Mouse (Mus musculus) C2C12 (cell line): ENCODE measurements around the gene Plk5. TPM values are rescaled to one million over a fixed set of nuclear protein-coding genes. Genes with fewer than 3 reads are reported as not detected.

ENCODE experiments used
- H3K27me3 ChIP-seq: one replicate; pipeline ENCODE4 v1.6.1; 2011; ENCODE audit not compliant: control insufficient read depth, insufficient read depth, insufficient read length
- H3K36me3 ChIP-seq: one replicate; pipeline ENCODE4 v1.6.1; 2011; ENCODE audit not compliant: control insufficient read depth, insufficient read depth
- H3K4me3 ChIP-seq: one replicate; pipeline ENCODE4 v1.5.1; 2011; ENCODE audit warnings: mild to moderate bottlenecking, control low read depth; ENCODE audit not compliant: poor library complexity, insufficient read depth, severe bottlenecking
- H3K79me2 ChIP-seq: one replicate; pipeline ENCODE4 v1.6.1; 2011; ENCODE audit not compliant: control insufficient read depth, insufficient read depth
- H3K79me3 ChIP-seq: one replicate; pipeline ENCODE4 v1.6.1; 2011; ENCODE audit warnings: low read depth, control low read depth
- H3ac ChIP-seq: one replicate; pipeline ENCODE3; 2011; ENCODE audit warnings: low read depth; ENCODE audit not compliant: control insufficient read depth, insufficient read length
- CEBPB ChIP-seq: IDR thresholded peaks from one replicate; pipeline ENCODE4 v1.6.1; 2011; ENCODE audit warnings: low read depth, mild to moderate bottlenecking, control low read depth, moderate library complexity
- CTCF ChIP-seq: IDR thresholded peaks from one replicate; pipeline ENCODE4 v1.5.1; 2011; ENCODE audit not compliant: control insufficient read depth, insufficient read depth, insufficient read length
- FOSL1 ChIP-seq: IDR thresholded peaks from one replicate; pipeline ENCODE4 v1.8.0; 2011; ENCODE audit warnings: mild to moderate bottlenecking, low read length; ENCODE audit not compliant: poor library complexity, insufficient read depth, severe bottlenecking
- MAX ChIP-seq: IDR thresholded peaks from one replicate; pipeline ENCODE4 v1.6.1; 2011; ENCODE audit warnings: mild to moderate bottlenecking, control low read depth
- MYOD1 ChIP-seq: IDR thresholded peaks from one replicate; pipeline ENCODE4 v1.6.1; 2011; ENCODE audit warnings: low read depth; ENCODE audit not compliant: control insufficient read depth, insufficient read length
- MYOG ChIP-seq: IDR thresholded peaks from one replicate; pipeline ENCODE4 v1.6.1; 2011; ENCODE audit not compliant: control insufficient read depth, insufficient read length; ENCODE audit errors: extremely low read depth
- USF1 ChIP-seq: IDR thresholded peaks from one replicate; pipeline ENCODE4 v1.6.1; 2011; ENCODE audit warnings: low read depth, mild to moderate bottlenecking, control low read depth, moderate library complexity
- polyA plus RNA-seq: library from polyadenylated mRNA; unstranded; fragments of >200 nt; fragmentation: generic; extraction: Trizol; gene quantifications from one replicate; pipeline ENCODE4 v1.2.1, GENCODE M21; 2012; ENCODE audit warnings: missing spikeins

Gene Plk5
- polyA plus RNA-seq, 1 experiment = not detected

DNA sequence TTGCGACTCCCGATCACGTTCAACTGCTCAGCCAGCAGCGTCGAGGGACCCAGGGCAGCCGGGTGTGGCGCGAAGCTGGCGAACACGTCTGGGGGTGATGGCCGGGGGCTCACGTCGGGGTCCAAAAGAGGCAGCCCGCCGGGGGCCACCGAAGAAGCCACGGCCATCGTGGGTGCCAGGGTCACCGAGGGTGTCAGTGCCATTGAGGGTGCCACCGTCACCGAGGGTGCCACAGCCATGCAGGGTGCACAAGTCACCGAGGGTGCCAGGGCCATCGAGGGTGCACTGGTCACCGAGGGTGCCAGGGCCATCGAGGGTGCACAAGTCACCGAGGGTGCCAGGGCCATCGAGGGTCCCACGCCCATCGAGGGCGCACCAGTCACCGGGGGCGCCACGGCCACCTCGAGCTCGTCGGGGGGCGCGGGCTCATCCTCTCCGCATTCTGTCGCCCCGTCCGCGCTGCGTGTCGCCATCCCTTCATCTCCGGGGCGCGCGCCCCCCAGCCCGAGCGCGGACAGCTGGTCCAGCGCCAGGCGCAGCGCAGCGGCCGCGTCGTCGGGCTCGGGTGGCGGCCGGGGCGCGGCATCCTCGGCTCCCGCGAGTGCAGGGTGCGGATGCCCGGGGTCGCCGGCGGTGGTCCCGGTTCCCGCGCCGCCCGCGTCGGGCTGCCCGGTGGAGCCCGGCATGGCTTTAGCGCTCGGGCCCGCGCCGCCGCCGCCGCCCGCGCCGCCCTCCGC lies 30.6 kb downstream of the Plk5 start:
- no peak for TF ChIP-seq CEBPB
- TF ChIP-seq FOSL1 = no peak
- TF ChIP-seq USF1 = no peak
- no peak for TF ChIP-seq CTCF
- no peak for TF ChIP-seq MAX
- no peak for TF ChIP-seq MYOD1
- TF ChIP-seq MYOG = no peak
- peak overlapping the region; percentile 76 for H3ac ChIP-seq
- H3K79me3 ChIP-seq = peaks cover 45% of the 10 kb centered on the region
- peaks cover 55% of the 10 kb centered on the region for H3K79me2 ChIP-seq
- H3K36me3 ChIP-seq = peaks cover 52% of the 10 kb centered on the region
- H3K27me3 ChIP-seq = no peaks in the 10 kb centered on the region
- H3K4me3 ChIP-seq = peak overlapping the region; percentile 93

DNA sequence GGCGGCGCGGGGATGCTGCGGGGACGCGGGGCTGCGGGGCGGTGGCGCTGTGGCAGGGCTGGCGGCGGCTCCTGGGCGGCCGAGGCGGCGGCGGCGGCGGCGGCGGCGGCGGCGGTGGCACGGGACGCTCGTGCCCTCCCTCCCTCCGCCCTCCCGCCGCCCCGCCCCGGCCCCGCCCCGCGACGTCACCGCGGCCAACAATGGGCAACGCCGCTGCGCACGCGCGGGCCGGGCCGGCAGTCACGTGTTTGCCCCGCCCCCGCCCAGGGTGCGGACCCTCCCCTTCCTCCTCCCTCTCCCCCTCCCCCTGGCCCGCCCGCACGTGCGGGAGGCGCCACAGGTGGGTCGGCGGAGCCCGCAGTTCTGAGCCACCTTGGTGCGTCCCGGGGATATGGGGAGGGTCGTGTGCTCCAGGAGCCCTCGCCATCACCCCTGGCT lies 31.3 kb downstream of the Plk5 start, which contains the start of gene Mex3d:
Mex3d (minus strand) TSS at position 138 of the 438 bp plus-strand sequence.
- Histone ChIP-seq H3K27me3 (no peaks in the 10 kb centered on the region), H3K79me2 (peaks cover 48% of the 10 kb centered on the region), H3K79me3 (peaks cover 43% of the 10 kb centered on the region), H3K36me3 (peaks cover 52% of the 10 kb centered on the region), H3ac (peak within 1 kb of the TSS; percentile 81), H3K4me3 (peak within 1 kb of the TSS; percentile 93)
- TF ChIP-seq USF1 (peak; percentile 41), MAX (peak; percentile 39), MYOD1 (no peak), CTCF (no peak)

DNA sequence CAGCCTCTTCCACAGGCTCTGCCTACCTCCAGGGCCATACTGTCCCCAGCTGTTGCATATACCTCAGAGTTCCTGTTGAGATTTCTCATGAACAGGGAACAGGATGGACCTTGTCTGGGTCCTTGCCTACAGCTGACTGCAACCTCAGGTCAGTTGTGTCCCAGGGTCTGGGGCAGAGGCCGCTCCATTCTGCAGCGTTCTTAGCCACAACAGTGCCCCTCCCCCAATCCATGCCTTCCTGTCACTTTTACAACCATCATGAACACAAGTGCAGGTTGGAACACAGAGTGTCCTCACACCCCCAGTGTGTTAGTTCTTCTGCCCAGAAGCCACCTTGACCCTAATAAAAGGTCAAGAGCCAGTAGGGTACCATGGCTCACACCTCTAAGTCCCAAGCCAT lies 32.5 kb downstream of the Plk5 start:
- H3K79me2 ChIP-seq = peaks cover 36% of the 10 kb centered on the region
- H3K27me3 ChIP-seq = no peaks in the 10 kb centered on the region
- no peak overlapping the region for H3K4me3 ChIP-seq
- peaks cover 31% of the 10 kb centered on the region for H3K79me3 ChIP-seq
- H3ac ChIP-seq = no peak overlapping the region
- TF ChIP-seq USF1 (no peak), MYOD1 (no peak), MAX (no peak), CEBPB (no peak), CTCF (no peak), FOSL1 (no peak), MYOG (no peak)
- peaks cover 54% of the 10 kb centered on the region for H3K36me3 ChIP-seq

- H3K79me2 ChIP-seq = peaks cover 31% of the 10 kb centered on the region
- no peak for TF ChIP-seq CTCF
- no peak for TF ChIP-seq MYOD1
- TF ChIP-seq FOSL1 = no peak
- TF ChIP-seq MYOG = no peak
- TF ChIP-seq CEBPB = no peak
- TF ChIP-seq USF1 = no peak
- no peak for TF ChIP-seq MAX
- H3K4me3 ChIP-seq = no peak overlapping the region
- H3ac ChIP-seq = no peak overlapping the region
- peaks cover 55% of the 10 kb centered on the region for H3K36me3 ChIP-seq
- no peaks in the 10 kb centered on the region for H3K27me3 ChIP-seq
- peaks cover 27% of the 10 kb centered on the region for H3K79me3 ChIP-seq
Measured at GRCm38 (mm10) chr10:80389185-80389708, 33.0 kb downstream of the Plk5 start.

DNA sequence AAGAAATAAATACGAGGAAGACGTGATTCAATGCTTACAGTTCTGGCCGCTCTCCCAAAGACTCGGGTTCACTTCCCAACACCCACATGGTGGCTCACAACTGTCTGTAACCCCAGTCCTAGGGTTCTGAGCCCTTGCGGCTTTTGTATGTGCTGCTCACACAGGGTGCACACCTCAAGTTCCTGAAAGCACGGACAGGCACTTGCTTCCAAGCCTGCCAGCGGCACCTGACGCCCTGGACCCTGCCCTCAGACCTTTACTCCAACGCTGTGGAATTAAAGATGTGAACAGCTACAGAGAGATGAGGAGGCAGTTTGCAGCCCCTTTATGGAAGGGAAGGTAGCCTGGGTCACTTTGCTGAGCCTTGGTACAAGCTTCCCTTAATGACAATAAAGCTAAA lies 34.4 kb downstream of the Plk5 start:
- H3ac ChIP-seq = no peak overlapping the region
- H3K4me3 ChIP-seq = no peak overlapping the region
- peaks cover 15% of the 10 kb centered on the region for H3K79me3 ChIP-seq
- no peaks in the 10 kb centered on the region for H3K27me3 ChIP-seq
- peaks cover 56% of the 10 kb centered on the region for H3K36me3 ChIP-seq
- peaks cover 29% of the 10 kb centered on the region for H3K79me2 ChIP-seq
- no peak for TF ChIP-seq FOSL1
- TF ChIP-seq MYOD1 = no peak
- TF ChIP-seq MYOG = no peak

DNA sequence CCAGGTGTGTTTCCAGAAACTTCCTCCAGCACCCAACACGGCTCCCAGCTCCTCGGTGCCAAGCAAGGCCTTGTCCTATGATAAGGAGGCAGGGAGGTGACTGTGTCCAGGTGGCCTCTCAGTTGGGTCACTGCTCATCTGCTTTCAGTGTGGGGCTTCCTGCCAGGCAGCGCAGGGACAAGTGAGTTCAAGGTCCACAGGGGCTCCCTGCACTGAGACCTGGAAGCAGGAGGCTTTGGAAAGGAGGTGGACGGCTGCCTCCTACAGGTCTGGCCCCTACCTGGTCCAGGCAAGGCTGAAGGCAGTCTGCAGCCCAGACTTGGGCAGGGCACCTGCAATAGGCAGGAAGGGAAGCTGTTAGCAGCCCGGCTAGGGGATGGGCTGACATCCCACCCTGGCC lies 36.4 kb downstream of the Plk5 start:
- TF ChIP-seq USF1 = no peak
- TF ChIP-seq CEBPB = no peak
- TF ChIP-seq MYOD1 = no peak
- TF ChIP-seq MYOG = no peak
- no peak for TF ChIP-seq CTCF
- TF ChIP-seq MAX = no peak
- TF ChIP-seq FOSL1 = no peak
- Histone ChIP-seq H3K79me3 (peaks cover 21% of the 10 kb centered on the region), H3K36me3 (peaks cover 75% of the 10 kb centered on the region), H3ac (no peak overlapping the region), H3K79me2 (peaks cover 32% of the 10 kb centered on the region), H3K4me3 (no peak overlapping the region), H3K27me3 (no peaks in the 10 kb centered on the region)
